Mouse (Mus musculus): ENCODE results near the gene Ntn4.

GRCm38 (mm10) chr10:93751302-93751701, 110.8 kb downstream of the Ntn4 start:
- TF ChIP-seq POLR2A (IDR thresholded peaks at IDR 0.05; ENCODE audit: insufficient read depth, low read depth, low read length) (no peak), CTCF (IDR thresholded peaks at IDR 0.05) (no peak), EP300 (IDR thresholded peaks at IDR 0.05; ENCODE audit: insufficient read depth, low read depth, low read length) (no peak)
